Mouse (Mus musculus): Measurements from ENCODE around the gene Dcaf5. TPM values are rescaled to one million over a fixed set of nuclear protein-coding genes. Genes with fewer than 3 reads are reported as not detected.
A peak's percentile ranks its signal among the peaks of the same experiment; 100 is the strongest.

Gene Dcaf5
- total and polyA plus RNA-seq, 2 experiments, result 7.7 to 19.1 TPM

- Histone ChIP-seq H3K4me1 (ENCODE audit: control insufficient read depth, insufficient read depth, low read length) (no peaks in the 10 kb centered on the region), H3K79me2 (ENCODE audit: control insufficient read depth, insufficient read depth, low read length) (peaks cover 5% of the 10 kb centered on the region), H3K4me3 (ENCODE audit: insufficient read depth, low read depth, low read length) (no peak overlapping the region), H3K27me3 (ENCODE audit: control insufficient read depth, insufficient read depth, low read length) (no peaks in the 10 kb centered on the region), H3K36me3 (ENCODE audit: control insufficient read depth, insufficient read depth, low read length) (peaks cover 26% of the 10 kb centered on the region), H3K27ac (replicated peaks; ENCODE audit: insufficient read depth, low read depth, low read length) (no peak overlapping the region), H3K9ac (ENCODE audit: low read depth, low read length) (no peak overlapping the region)
- TF ChIP-seq POLR2A (IDR thresholded peaks at IDR 0.05; ENCODE audit: extremely low read depth, insufficient read depth, low read length), result no peak
- TF ChIP-seq CTCF (IDR thresholded peaks at IDR 0.05; ENCODE audit: low read depth, low read length), result no peak
- DNase-seq (ENCODE audit: extremely low read depth, low read depth, low spot score), result peak; percentile 25
- WGBS, result 49% methylated on average over 4 of the region's 4 CpGs
Measured at GRCm38 (mm10) chr12:80379393-80379792, 57.0 kb downstream of the Dcaf5 start.

GRCm38 (mm10) chr12:80377604-80378003 is 58.8 kb downstream of the Dcaf5 start:
- no peak for DNase-seq (ENCODE audit: extremely low read depth, low read depth, low spot score)
- Histone ChIP-seq H3K27ac (replicated peaks; ENCODE audit: insufficient read depth, low read depth, low read length) (no peak overlapping the region), H3K36me3 (ENCODE audit: control insufficient read depth, insufficient read depth, low read length) (peaks cover 39% of the 10 kb centered on the region), H3K4me1 (ENCODE audit: control insufficient read depth, insufficient read depth, low read length) (no peaks in the 10 kb centered on the region), H3K9ac (ENCODE audit: low read depth, low read length) (no peak overlapping the region), H3K4me3 (ENCODE audit: insufficient read depth, low read depth, low read length) (no peak overlapping the region), H3K79me2 (ENCODE audit: control insufficient read depth, insufficient read depth, low read length) (peaks cover 5% of the 10 kb centered on the region), H3K27me3 (ENCODE audit: control insufficient read depth, insufficient read depth, low read length) (no peaks in the 10 kb centered on the region)
- TF ChIP-seq CTCF (IDR thresholded peaks at IDR 0.05; ENCODE audit: low read depth, low read length) (peak; percentile 25; the same call in 1 of the 2 replicates), POLR2A (IDR thresholded peaks at IDR 0.05; ENCODE audit: extremely low read depth, insufficient read depth, low read length) (no peak)
- WGBS, result 79% methylated on average over 1 of the region's 1 CpGs

DNA sequence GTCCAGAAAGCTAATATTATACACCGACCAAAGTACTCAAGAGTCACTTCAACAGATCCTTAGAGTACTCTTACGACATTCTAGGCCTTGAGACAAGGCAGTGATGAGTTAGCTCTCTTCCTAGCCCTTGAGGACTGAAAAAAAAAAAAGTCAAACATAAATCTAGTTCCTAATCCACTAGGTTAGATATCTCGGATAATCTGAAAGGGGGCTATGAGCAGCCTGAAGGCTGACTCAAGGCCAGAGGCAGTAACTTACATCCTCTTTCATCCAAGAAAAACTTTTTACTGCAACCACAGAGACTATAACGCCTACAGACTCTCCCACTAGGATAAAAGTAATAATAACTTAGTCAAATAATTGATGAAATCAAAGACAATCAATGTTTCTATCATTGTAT is 60.7 kb downstream of the Dcaf5 start:
- Histone ChIP-seq H3K4me1 (ENCODE audit: control insufficient read depth, insufficient read depth, low read length) (no peaks in the 10 kb centered on the region), H3K27me3 (ENCODE audit: control insufficient read depth, insufficient read depth, low read length) (no peaks in the 10 kb centered on the region), H3K9ac (ENCODE audit: low read depth, low read length) (no peak overlapping the region), H3K79me2 (ENCODE audit: control insufficient read depth, insufficient read depth, low read length) (peaks cover 5% of the 10 kb centered on the region), H3K36me3 (ENCODE audit: control insufficient read depth, insufficient read depth, low read length) (peaks cover 48% of the 10 kb centered on the region), H3K4me3 (ENCODE audit: insufficient read depth, low read depth, low read length) (no peak overlapping the region), H3K27ac (replicated peaks; ENCODE audit: insufficient read depth, low read depth, low read length) (no peak overlapping the region)
- TF ChIP-seq POLR2A (IDR thresholded peaks at IDR 0.05; ENCODE audit: extremely low read depth, insufficient read depth, low read length), result no peak
- 94% methylated on average over 4 of the region's 4 CpGs for WGBS
- DNase-seq (ENCODE audit: extremely low read depth, low read depth, low spot score), result no peak

GRCm38 (mm10) chr12:80374736-80375135 is 61.7 kb downstream of the Dcaf5 start:
- TF ChIP-seq POLR2A (IDR thresholded peaks at IDR 0.05; ENCODE audit: extremely low read depth, insufficient read depth, low read length) (no peak), CTCF (IDR thresholded peaks at IDR 0.05; ENCODE audit: low read depth, low read length) (no peak)
- peaks cover under 1% of the 10 kb centered on the region; the same call in 1 of the 2 replicates for H3K79me2 ChIP-seq (ENCODE audit: control insufficient read depth, insufficient read depth, low read length)
- no peak overlapping the region for H3K4me3 ChIP-seq (ENCODE audit: insufficient read depth, low read depth, low read length)
- no peaks in the 10 kb centered on the region for H3K27me3 ChIP-seq (ENCODE audit: control insufficient read depth, insufficient read depth, low read length)
- DNase-seq (ENCODE audit: extremely low read depth, low read depth, low spot score), result no peak
- H3K9ac ChIP-seq (ENCODE audit: low read depth, low read length), result no peak overlapping the region
- no peak overlapping the region for H3K27ac ChIP-seq (replicated peaks; ENCODE audit: insufficient read depth, low read depth, low read length)
- peaks cover 50% of the 10 kb centered on the region for H3K36me3 ChIP-seq (ENCODE audit: control insufficient read depth, insufficient read depth, low read length)
- WGBS, result 82% methylated on average over 2 of the region's 2 CpGs
- no peaks in the 10 kb centered on the region for H3K4me1 ChIP-seq (ENCODE audit: control insufficient read depth, insufficient read depth, low read length)

GRCm38 (mm10) chr12:80372946-80373345 is 63.5 kb downstream of the Dcaf5 start:
- H3K4me1 ChIP-seq (ENCODE audit: control insufficient read depth, insufficient read depth, low read length), result no peaks in the 10 kb centered on the region
- no peak overlapping the region for H3K9ac ChIP-seq (ENCODE audit: low read depth, low read length)
- H3K79me2 ChIP-seq (ENCODE audit: control insufficient read depth, insufficient read depth, low read length), result peaks cover 3% of the 10 kb centered on the region; the same call in 1 of the 2 replicates
- over 99% methylated on average over 8 of the region's 8 CpGs for WGBS
- peaks cover 59% of the 10 kb centered on the region for H3K36me3 ChIP-seq (ENCODE audit: control insufficient read depth, insufficient read depth, low read length)
- no peaks in the 10 kb centered on the region for H3K27me3 ChIP-seq (ENCODE audit: control insufficient read depth, insufficient read depth, low read length)
- TF ChIP-seq CTCF (IDR thresholded peaks at IDR 0.05; ENCODE audit: low read depth, low read length) (no peak), POLR2A (IDR thresholded peaks at IDR 0.05; ENCODE audit: extremely low read depth, insufficient read depth, low read length) (no peak)
- H3K27ac ChIP-seq (replicated peaks; ENCODE audit: insufficient read depth, low read depth, low read length), result no peak overlapping the region
- H3K4me3 ChIP-seq (ENCODE audit: insufficient read depth, low read depth, low read length), result no peak overlapping the region
- DNase-seq (ENCODE audit: extremely low read depth, low read depth, low spot score), result no peak

- DNase-seq (ENCODE audit: extremely low read depth, low read depth, low spot score), result no peak
- Histone ChIP-seq H3K9ac (ENCODE audit: low read depth, low read length) (no peak overlapping the region), H3K4me3 (ENCODE audit: insufficient read depth, low read depth, low read length) (no peak overlapping the region), H3K4me1 (ENCODE audit: control insufficient read depth, insufficient read depth, low read length) (no peaks in the 10 kb centered on the region; the same call in 1 of the 2 replicates), H3K79me2 (ENCODE audit: control insufficient read depth, insufficient read depth, low read length) (peaks cover 3% of the 10 kb centered on the region; the same call in 1 of the 2 replicates), H3K36me3 (ENCODE audit: control insufficient read depth, insufficient read depth, low read length) (peaks cover 44% of the 10 kb centered on the region), H3K27ac (replicated peaks; ENCODE audit: insufficient read depth, low read depth, low read length) (no peak overlapping the region), H3K27me3 (ENCODE audit: control insufficient read depth, insufficient read depth, low read length) (no peaks in the 10 kb centered on the region)
- TF ChIP-seq POLR2A (IDR thresholded peaks at IDR 0.05; ENCODE audit: extremely low read depth, insufficient read depth, low read length), result no peak
- TF ChIP-seq CTCF (IDR thresholded peaks at IDR 0.05; ENCODE audit: low read depth, low read length), result no peak
- WGBS, result 92% methylated on average over 4 of the region's 4 CpGs
Measured at GRCm38 (mm10) chr12:80367227-80367626, 69.2 kb downstream of the Dcaf5 start.

Data from liver, adult 2 months (tissue).